Mouse (Mus musculus) spleen, adult 2 months (tissue): ENCODE measurements around the gene Rab31. TPM values are rescaled to one million over a fixed set of nuclear protein-coding genes. Genes with fewer than 3 reads are reported as not detected.

ENCODE experiments used
- DNase-seq, 2 experiments: peaks; one replicate each; pipeline versions ENCODE4 v3.0.0 to v3.0.0-alpha.2; 2012 to 2021; ENCODE audit warnings: low spot score in 2 of 2, low read depth in 1 of 2
- H3K27ac ChIP-seq: fragments of 200-500 bp; 2 replicates; pipeline ENCODE4 v1.5.1; 2012; ENCODE audit warnings: low read length, inconsistent platforms; ENCODE audit not compliant: insufficient read depth
- H3K27me3 ChIP-seq: fragments of 200-500 bp; 2 replicates; pipeline ENCODE4 v1.6.1; 2012; ENCODE audit warnings: mild to moderate bottlenecking, moderate library complexity, low read length, inconsistent platforms; ENCODE audit not compliant: control insufficient read depth, insufficient read depth
- H3K36me3 ChIP-seq: fragments of 200-500 bp; 2 replicates; pipeline ENCODE4 v1.6.1; 2012; ENCODE audit warnings: mild to moderate bottlenecking, low read length, inconsistent platforms; ENCODE audit not compliant: control insufficient read depth, insufficient read depth
- H3K4me1 ChIP-seq: fragments of 200-500 bp; 2 replicates; pipeline ENCODE4 v1.6.1; 2011; ENCODE audit warnings: inconsistent platforms; ENCODE audit not compliant: control insufficient read depth, insufficient read depth, insufficient read length
- H3K4me3 ChIP-seq: fragments of 200-500 bp; 2 replicates; pipeline ENCODE4 v1.5.1; 2011; ENCODE audit warnings: mild to moderate bottlenecking, inconsistent platforms; ENCODE audit not compliant: insufficient read depth, insufficient read length; ENCODE audit errors: extremely low read depth
- CTCF ChIP-seq: fragments of 200-500 bp; IDR thresholded peaks from 2 replicates; pipeline ENCODE4 v1.5.1; 2011; ENCODE audit warnings: mild to moderate bottlenecking, inconsistent platforms; ENCODE audit not compliant: insufficient read depth, insufficient read length, insufficient replicate concordance; ENCODE audit errors: extremely low read depth
- POLR2A ChIP-seq: fragments of 200-500 bp; IDR thresholded peaks from 2 replicates; pipeline ENCODE4 v1.6.1; 2011; ENCODE audit warnings: low read depth, low read length, inconsistent platforms
- WGBS: fragments of 180-500 bp; shearing (Covaris S2); methylation state at CpG from one replicate; pipeline ENCODE4 v1.1.7; 2018; 5-methylcytosine and 5-hydroxymethylcytosine counted together
- polyA plus RNA-seq: library from polyadenylated mRNA; depleted of rRNA; stranded (reverse); fragments of >200 nt; gene quantifications from 2 replicates; pipeline ENCODE4 v1.2.3, GENCODE M21; 2012

Rab31 gene
- polyA plus RNA-seq, 1 experiment, result 12.3 TPM

- TF ChIP-seq POLR2A (no peak), CTCF (no peak)
- Histone ChIP-seq H3K36me3 (no peaks in the 10 kb centered on the region), H3K4me3 (no peak overlapping the region), H3K4me1 (peaks cover 22% of the 10 kb centered on the region), H3K27ac (no peak overlapping the region), H3K27me3 (peaks cover 2% of the 10 kb centered on the region; the same call in 1 of the 2 replicates)
- 78% methylated on average over 4 of the region's 4 CpGs for WGBS
- DNase-seq, result no peak
These were observed 1.1 kb upstream of the Rab31 start for GRCm38 (mm10) chr17:65773617-65774016.

GRCm38 (mm10) chr17:65770982-65771915 lies 1.3 kb downstream of the Rab31 start:
- H3K36me3 ChIP-seq, result no peaks in the 10 kb centered on the region
- H3K27me3 ChIP-seq, result peaks cover 2% of the 10 kb centered on the region; the same call in 1 of the 2 replicates
- H3K4me1 ChIP-seq, result peaks cover 22% of the 10 kb centered on the region
- peak overlapping the region; percentile 66 for H3K4me3 ChIP-seq
- 20% methylated on average over 17 of the region's 17 CpGs for WGBS
- DNase-seq, result no peak
- 0 out of 2 replicates have a peak overlapping the region, but pooled peaks have one; percentile 22 for H3K27ac ChIP-seq
- TF ChIP-seq CTCF, result no peak
- TF ChIP-seq POLR2A, result no peak

- H3K4me1 ChIP-seq, result peaks cover 22% of the 10 kb centered on the region
- H3K4me3 ChIP-seq, result no peak overlapping the region
- DNase-seq, result no peak
- WGBS, result 75% methylated on average over 5 of the region's 5 CpGs
- no peak overlapping the region for H3K27ac ChIP-seq
- H3K36me3 ChIP-seq, result no peaks in the 10 kb centered on the region
- peaks cover 2% of the 10 kb centered on the region; the same call in 1 of the 2 replicates for H3K27me3 ChIP-seq
- TF ChIP-seq POLR2A, result no peak
- TF ChIP-seq CTCF, result no peak
These were observed 4.1 kb downstream of the Rab31 start for GRCm38 (mm10) chr17:65768486-65768885.

GRCm38 (mm10) chr17:65763221-65763620 lies 9.3 kb downstream of the Rab31 start:
- no peaks in the 10 kb centered on the region for H3K4me1 ChIP-seq
- 96% methylated on average over 14 of the region's 14 CpGs for WGBS
- DNase-seq, result no peak
- TF ChIP-seq POLR2A (no peak), CTCF (no peak)
- no peaks in the 10 kb centered on the region for H3K36me3 ChIP-seq
- no peak overlapping the region for H3K27ac ChIP-seq
- no peak overlapping the region for H3K4me3 ChIP-seq
- H3K27me3 ChIP-seq, result no peaks in the 10 kb centered on the region

- no peak for TF ChIP-seq CTCF
- no peak for TF ChIP-seq POLR2A
- Histone ChIP-seq H3K4me1 (no peaks in the 10 kb centered on the region), H3K36me3 (no peaks in the 10 kb centered on the region), H3K4me3 (no peak overlapping the region), H3K27me3 (no peaks in the 10 kb centered on the region), H3K27ac (no peak overlapping the region)
- no peak for DNase-seq
- 82% methylated on average over 6 of the region's 6 CpGs for WGBS
These were observed 15.4 kb downstream of the Rab31 start for GRCm38 (mm10) chr17:65757150-65757549.

- DNase-seq, result no peak
- TF ChIP-seq POLR2A (no peak), CTCF (no peak)
- no peaks in the 10 kb centered on the region for H3K27me3 ChIP-seq
- no peaks in the 10 kb centered on the region for H3K4me1 ChIP-seq
- WGBS, result 58% methylated on average over 3 of the region's 3 CpGs
- H3K27ac ChIP-seq, result no peak overlapping the region
- H3K4me3 ChIP-seq, result no peak overlapping the region
- no peaks in the 10 kb centered on the region for H3K36me3 ChIP-seq
These were observed 16.7 kb downstream of the Rab31 start for GRCm38 (mm10) chr17:65755857-65756256.

GRCm38 (mm10) chr17:65753130-65753529 lies 19.4 kb downstream of the Rab31 start:
- H3K27ac ChIP-seq, result no peak overlapping the region
- DNase-seq, result no peak
- no peaks in the 10 kb centered on the region for H3K36me3 ChIP-seq
- WGBS, result 94% methylated on average over 6 of the region's 6 CpGs
- no peaks in the 10 kb centered on the region for H3K27me3 ChIP-seq
- H3K4me1 ChIP-seq, result no peaks in the 10 kb centered on the region
- H3K4me3 ChIP-seq, result no peak overlapping the region
- TF ChIP-seq CTCF (no peak), POLR2A (no peak)
